Mouse (Mus musculus) kidney, postnatal 14 days (tissue): ENCODE measurements around the gene Pde8a.

ENCODE experiments used
- DNase-seq: peaks from one replicate; pipeline ENCODE4 v3.0.0; 2022; ENCODE audit warnings: mixed read lengths

Gene Pde8a

DNA sequence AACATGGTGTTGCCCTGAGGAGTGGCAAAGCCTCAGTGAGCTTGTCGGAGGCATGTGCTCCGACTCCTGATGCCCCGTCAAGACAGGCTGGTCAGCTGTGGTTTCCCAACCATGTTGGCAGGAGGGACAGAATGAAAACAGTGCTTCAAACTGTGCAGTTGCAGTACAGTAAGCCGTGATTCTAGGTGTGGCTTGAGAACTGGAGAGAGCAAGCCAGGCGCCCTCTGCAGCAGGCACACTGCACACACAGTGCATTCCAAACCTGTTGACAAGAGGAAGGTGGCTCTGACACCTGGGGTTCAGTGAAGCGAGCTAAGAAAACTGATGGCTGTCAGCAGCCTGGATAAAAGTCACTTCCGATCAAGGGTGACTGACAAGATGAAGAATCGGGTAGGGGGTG, 73.5 kb downstream of the Pde8a start:
- DNase-seq = peak; percentile 48

DNA sequence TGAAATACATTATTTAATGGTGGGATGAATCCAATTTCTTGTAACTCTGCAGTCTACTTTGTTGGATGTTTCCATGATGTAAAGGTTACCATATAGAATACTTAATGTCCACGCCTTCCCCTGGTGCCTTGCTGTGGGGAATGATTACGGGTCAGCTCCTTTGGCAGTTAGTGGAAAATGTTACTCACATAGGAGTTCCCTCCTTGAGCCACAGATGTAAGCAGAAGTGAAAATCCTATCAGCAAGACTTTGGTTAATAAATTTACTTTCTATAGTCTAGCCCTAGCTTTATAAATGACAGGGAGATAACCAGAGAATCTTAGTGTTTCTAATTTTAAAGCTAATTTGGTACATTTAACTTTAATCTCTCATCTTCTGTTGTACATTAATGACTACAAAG, 81.8 kb downstream of the Pde8a start:
- no peak for DNase-seq

DNA sequence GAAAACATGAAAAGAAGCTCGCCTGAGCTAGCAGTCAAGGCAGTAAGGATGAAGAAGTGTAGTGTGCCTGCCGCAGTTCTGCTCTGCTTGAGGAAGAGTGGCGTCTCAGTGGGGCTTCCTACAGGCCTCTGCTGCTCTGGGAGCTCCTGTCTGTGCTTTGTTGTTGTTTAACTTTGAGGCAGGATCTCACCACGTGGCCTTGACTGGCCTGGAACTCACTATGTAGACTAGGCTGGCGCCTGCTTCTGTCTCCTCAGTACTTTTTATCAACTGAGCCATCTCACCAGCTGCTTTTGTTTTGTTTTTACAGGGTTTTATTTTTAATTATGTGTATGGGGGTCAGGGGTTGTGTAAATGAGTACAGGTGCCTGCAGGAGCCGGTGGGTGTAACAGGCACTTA, 84.8 kb downstream of the Pde8a start:
- DNase-seq = no peak

DNA sequence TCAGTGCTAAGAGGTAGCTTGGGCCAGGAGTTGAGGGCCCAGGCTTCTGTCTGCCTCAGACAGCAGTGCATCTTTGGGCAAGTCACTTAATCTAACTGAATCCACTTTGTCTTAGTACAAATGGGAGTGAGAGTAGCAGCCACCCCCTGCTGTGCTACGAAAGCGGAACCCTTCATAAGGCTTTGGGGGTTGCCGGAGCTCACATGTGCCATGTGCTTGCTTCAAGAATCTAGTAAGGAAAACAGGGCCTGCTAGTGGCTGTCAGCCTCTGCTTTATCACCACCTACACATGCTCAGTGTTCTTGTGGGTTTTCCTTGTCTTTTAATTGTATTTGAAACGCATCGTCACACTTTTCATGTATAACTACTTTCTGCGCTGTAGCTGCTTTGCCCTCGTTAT, 87.9 kb downstream of the Pde8a start:
- no peak for DNase-seq

DNA sequence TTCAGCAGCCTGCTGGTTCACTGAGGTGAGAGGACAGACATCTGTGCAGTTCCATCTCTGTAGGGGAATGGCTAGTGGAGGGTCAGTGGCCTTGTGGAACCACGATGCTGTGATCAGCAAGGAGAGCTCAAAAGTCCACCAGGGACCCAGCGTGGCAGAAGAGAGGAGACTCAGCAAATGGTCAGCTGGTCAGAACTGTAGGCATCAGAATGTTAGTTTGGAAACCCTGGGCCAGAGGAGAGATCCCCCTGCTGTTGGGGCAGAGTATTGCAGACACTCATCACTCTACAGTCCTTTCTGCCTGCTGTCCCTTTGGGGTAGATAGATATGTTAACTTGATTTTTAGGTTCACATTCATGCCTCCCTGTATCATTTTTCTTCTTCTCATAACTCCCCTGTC, 90.3 kb downstream of the Pde8a start:
- DNase-seq = peak; percentile 46

DNA sequence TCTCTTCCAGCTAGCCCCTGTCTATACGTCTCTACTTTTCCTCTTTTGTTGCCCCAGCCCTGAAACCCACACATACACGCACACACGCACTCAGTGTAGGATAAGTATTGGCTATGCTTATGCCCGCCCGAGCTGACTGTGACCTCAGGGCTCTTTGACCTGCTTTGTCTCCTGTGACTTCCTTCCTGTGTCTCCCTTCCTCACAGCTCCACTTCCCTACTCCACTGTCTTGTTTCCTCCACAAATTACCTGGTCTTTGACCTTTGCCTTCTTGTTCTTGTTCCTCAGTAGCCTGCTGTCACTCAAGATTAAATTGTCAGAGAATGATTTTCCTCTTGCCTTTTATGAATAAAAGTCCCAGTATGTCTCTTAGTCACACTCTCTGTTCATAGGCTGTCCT, 90.7 kb downstream of the Pde8a start:
- peak; percentile 34 for DNase-seq

DNA sequence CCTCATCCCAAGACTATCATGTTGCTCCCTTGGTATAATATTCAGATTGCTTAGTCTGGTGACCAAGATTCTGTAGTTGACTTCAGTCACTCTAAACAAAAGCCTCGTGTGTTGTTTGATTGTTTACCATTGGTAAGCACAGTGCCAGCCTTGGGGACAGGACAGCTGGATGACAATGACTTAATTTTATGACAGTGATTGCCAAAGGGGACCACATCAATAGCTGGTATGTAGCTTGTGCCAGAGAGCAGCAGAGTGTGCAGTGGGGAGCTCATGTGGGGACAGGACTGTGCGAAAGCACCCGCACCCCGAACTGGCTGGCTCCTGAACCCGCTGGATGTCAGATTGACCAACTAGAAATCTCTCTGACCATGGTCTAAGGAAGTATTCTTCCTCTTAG, 91.3 kb downstream of the Pde8a start:
- DNase-seq = no peak

DNA sequence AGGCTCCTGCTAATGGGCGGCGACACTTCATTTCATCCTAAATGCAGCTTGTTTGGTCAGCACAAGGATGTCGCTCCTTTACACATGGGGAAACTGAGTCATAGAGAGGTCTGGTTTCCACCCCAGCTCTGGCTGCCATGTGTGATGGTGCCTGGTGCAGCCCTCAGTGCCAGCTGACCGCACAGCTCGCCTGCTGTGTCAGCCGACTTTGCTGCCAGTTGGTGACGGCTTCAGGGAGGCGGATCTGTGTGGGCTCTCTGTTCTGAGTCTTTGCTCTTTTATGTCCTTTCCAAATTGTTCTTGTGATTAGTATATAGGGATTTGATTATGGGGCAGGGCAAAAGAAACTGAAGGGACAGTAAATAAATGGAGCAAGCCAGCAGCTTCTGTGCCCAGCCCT, 94.3 kb downstream of the Pde8a start:
- DNase-seq = no peak

DNA sequence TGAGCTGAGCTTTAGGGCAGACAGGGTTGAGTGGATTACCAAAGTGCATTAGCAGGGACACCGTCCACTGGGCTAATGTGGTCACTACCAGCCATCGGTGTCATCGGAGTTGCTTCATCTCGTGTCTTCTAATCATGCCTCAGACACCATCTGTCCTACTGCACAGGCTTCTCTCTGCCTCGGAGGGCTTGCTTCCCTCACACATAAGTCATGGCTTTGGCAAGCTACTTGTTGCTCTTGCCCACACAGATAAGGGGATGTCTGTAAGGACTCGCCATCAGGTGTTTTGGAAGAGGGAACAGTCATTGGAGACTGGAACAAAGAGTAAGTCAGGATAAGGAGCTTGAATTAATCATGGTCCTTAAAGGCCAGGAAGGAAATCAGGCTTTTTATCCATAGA, 95.9 kb downstream of the Pde8a start:
- no peak for DNase-seq

DNA sequence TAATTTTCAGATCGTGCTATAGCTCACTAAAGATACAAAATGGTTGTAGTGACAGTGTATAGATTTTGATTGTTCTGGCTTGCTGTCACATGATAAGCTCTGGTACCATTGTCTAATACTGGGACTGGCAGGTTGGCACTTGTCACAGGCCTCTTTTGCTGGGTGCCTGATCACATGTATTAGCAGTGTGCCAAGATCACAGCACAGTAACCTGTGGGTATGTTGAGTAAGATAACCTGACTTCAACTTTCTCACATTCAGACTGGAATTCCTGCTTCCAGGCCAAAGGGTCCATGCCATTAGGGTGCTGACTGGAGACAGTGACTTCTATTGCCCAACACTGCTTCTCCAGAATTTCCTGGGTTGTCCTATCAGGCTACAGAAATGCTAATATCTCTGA, 97.7 kb downstream of the Pde8a start:
- no peak for DNase-seq

DNA sequence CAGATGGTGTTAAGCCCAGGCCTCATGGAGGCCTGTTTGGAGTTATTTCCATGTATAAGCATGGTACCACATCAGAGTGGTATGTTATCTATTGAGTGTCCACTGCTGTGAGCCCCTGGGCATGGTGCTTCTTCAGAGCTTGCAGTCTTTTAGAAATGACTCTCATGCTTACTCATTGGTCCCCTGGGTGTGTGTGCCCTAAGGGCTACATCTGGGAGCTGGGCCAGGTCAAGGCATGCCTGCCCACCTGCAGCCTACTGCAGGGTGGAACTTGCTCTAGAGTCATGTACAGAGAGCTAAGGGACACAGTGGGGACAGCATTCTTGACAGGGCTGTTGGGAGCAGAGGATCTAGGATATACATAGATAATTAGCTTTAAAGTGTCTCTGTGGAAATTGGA, 98.2 kb downstream of the Pde8a start:
- DNase-seq = no peak

DNA sequence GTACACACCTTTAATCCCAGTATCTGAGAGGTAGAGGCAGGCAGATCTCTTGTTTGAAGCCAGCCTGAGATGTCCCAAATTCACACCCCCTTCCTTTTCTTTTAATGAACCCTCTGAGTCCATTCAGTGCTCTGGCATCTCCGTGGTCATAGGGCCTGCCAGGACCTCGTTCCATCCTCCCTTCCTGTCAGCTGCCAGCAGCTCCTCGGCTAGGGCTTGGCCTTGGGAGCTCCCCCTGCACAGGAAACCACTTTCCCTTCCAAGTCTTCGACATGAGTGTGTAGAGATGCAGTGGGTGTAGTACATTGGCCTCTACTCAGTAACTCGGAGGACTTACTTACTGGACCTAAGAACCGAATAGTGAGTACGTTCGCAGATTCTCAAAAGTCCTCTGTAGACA, 102.2 kb downstream of the Pde8a start:
- DNase-seq = peak; percentile 38

DNA sequence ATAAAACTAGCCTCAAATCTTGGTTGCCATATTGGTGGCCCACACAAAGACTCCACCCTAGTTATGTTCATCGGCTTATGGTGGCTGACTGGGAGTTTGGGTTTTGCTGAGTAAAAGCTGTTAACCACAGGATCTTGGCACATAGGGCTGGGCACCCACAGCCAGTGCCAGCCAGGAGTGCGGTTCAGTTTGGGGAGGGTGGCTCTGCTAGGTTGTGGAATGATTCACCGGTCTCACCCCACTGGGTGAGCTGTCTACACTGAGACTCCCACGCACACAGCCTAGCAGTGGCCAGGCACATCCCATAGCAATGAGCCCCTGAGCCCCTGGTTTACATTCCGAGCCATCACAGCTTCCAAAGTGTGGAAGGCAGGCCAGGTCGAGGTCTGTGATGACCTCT, 106.4 kb downstream of the Pde8a start:
- DNase-seq = no peak

DNA sequence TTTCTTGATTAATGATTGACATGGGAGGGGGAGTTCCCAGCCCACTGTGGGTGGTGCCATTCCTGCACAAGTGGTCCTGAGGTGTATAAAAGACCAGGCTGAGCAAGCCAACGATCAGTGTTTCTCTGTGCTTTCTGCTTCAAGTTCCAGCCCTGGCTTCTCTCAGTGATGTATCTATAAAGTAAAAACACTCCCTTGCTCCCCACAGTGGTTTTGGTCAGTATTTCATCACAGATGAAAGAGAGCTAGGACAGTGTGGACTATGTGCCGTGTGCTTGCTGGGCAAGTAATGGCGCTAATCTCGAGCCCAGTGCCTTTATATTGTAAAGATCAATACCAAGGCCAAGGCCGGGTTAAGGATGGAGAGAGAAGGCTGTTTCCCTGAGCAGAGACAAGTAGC, 108.4 kb downstream of the Pde8a start:
- DNase-seq = no peak

DNA sequence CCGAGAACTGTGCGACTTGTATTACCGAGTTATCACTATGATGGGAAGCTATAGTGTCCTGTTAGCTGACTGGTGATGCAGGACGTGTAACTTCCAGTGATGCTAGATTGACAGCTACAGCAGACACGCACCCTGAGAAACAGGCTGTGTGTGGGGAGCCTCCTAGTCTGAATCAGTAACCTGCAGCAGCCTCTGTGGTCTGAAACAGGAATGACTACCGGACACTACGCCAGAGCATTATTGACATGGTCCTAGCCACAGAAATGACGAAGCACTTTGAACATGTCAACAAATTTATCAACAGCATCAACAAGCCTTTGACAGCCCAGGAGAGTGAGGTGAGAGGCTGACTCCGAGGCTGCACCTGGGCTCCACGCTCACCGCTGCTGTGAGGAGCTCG, 112.6 kb downstream of the Pde8a start:
- DNase-seq = no peak

DNA sequence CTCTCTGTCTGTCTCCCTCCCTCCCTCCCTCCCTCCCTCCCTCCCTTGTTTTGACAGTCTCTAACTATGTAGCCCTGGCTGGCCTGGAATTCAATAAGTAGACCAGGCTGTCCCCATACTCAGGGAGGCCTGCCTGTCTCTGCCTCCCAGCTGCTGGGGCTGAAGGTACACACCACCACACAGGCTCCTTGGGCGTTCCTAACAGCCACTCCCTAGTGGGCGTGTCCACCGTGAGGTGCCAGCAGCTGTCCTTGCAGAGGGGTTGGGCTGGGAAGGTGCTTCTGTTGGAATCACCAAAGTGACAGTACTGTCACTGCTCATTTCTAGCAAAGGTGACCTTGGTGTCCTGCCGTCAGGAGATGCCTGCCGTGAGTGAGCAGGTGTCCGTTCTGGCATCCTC, 113.5 kb downstream of the Pde8a start:
- no peak for DNase-seq

DNA sequence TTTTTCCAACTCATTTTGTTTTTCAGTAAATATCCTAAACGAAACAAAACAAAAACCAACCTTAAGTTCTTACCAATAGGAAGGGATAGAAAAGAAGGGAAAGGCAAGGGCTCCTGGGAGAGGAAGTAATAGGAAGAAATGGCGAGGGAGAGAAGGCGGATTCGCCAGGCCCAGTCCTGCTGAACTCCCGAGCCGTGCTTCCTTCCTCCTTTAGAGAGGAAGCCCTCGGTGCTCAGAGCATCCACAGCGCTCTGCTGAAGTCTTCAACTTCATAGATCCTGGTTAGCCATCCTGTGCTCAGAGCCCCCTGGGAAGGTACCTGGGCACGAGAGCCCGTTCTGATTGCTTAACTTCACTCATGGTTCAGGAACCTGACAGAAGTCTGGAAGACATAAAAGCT, 114.3 kb downstream of the Pde8a start:
- DNase-seq = no peak

DNA sequence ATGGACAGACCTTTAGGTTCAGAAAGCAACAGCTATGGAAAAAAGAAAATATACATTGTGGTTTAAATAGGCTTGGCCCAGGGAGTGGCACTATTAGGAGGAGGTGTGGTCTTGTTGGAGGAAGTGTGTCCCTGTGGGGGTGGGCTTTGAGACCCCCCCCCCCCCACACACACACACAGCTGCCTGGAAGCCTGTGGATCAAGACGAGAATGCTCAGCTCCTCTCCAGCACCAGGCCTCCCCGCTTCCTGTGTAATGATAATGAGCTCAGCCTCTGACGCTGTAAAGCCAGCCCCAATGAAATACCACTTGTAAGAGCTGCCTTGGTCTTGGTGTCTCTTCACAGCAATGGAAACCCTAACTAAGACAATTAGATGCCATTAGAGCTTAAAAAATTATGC, 117.4 kb downstream of the Pde8a start:
- no peak for DNase-seq

DNA sequence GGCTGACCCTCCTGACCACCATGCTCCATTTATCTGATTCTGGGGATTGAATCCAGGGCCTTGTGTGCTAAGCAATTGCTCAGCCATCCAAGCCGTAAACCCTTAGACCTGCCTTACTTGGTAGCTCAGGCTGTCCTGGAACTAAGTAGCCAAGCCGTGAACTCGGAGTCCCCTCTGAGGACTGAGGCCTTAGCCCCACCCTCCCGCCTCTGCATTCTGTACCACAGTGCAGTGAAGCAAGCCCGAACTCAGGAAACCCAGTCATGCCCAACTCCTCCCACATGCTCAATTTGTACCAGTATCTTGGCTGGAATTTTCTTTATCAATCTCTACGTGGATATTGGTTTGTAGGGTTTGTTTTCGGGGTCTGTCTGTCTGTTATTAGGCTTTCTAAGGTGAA, 118.5 kb downstream of the Pde8a start:
- DNase-seq = no peak

DNA sequence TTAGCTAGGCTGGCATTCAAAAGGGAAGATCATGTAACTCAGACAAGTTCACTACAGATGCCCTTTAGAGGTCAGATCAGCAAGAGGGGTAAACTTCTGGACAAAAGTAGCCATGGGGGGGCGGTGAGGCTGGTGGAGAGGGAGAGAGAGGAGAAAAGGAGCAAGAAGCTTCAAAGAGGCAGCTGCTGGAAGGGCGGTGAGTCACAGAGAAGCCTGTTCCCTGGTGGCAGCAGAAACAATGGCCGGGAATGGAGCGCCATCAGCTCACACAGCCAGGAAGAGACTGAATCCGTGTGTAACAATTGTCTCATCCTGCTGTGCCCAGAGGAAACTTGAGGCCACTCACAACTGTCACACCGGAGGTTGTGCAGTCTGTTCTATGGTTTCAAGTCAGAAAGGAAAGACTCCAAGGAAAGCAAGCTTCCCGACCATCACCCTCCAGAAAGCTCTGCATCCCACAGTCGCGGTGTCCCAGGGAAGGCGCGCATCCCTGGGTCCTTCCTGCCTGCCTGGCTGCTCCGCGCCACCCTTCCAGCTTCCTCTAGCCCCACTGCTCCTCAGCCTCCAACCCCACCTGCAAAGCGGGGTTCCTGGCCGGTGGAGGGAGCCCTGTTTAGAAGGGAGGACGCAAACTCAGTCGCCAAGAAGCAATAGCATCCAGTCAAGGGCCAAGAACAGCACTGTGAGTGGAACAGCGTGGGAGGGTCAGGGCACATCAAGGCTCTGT, 122.5 kb downstream of the Pde8a start:
- DNase-seq = peak; percentile 69

DNA sequence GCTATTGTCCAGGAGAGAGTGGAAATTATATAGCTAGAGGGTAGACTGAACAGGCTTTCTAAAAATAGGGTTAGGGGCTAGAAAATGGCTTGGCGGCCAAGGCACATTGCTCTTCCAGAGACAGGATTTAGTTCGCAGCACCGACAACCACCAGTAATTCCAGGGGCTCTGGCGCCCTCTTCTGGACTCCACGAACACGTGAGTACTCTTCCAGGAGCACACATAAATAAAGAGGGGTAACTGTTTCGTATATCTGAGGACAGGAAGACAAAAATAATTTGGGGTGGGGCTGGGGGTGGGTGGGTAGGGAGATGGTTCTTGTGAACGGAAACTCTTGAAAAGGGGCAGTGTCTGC, 123.0 kb downstream of the Pde8a start:
- DNase-seq = peak; percentile 76

DNA sequence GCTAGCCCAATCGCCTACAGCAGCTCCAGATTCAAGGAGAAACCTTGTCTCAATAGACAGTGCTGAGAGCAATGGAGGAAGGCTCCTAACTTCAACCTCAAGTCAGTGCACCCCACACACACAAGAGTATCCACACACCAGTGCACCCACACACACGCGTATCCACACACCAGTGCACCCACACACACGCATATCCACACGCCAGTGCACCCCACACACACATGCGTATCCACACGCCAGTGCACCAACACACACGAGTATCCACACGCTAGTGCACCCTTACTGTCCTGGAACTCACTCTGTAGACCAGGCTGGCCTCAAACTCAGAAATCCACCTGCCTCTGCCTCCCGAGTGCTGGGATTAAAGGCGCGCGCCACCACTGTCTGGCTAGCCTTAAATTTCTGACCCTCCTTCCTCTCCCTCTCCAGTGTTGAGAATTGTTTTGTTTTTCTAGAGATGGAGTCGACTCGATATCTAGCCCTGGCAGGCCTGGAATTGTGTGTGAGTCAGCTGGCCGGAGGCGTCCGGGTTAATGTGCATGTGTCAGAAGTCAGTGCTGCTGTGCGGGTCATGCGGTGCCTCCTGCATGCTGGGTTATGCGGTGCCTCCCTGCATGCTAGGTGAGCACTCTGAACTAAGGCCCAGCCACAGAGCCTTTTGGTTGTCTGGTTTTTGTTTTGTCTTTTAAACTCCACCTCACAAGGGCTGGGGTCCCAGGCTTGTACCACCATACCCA, 124.6 kb downstream of the Pde8a start:
- no peak for DNase-seq

DNA sequence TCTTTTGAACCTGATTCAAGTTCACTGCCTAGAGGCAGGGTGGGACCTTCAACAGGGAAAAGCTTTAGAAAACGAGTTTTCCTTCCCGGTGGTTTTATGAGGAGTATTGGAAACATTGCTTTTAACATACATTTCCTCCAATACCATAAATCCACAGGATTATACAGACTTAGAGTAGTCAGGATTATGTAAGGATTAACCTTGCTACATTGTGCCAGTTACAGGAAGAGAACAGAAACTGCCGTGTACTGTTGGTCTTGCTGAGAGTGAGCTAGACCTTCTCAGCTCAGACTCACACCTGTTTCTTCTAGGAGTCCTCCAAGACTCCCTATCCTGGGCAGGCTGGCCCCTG, 125.1 kb downstream of the Pde8a start:
- no peak for DNase-seq

DNA sequence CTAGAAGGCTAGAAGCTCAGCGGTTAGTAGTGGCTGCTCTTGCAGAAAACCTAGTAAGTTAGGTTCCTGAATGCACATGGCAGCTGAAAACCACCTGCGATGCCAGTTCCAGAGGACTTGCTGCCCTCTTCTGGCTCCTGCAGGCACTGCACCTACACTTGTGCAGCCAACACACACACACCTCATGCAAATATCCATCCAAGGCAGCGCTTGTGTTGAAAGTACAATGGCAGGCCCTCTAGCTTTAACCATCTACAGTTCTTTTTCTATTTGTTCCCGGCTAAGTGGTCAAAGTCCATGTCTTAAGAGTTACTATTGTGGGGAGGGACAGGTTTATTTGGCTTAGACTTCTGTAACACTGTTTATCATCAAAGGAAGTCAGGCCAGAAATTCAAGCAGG, 126.4 kb downstream of the Pde8a start:
- DNase-seq = peak; percentile 71

DNA sequence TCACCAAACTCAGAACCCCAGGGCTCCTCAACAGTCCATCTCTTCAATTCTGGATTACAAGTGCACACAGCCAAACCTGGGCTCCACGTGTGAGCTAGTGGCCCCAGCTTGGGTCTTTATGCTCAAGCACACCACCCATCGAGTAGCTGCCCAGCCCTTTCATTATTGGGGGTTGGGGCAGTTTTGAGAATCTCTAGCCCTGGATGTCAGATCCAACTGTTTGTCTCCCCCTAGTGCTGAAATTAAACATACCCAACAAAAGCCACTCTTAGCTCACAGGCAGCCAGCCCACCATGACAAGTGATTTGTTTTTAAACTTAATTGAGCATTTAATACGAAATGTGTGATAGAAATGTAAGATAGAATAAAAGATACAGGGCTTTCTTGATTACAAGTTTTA, 128.2 kb downstream of the Pde8a start:
- peak; percentile 41 for DNase-seq
